Mouse (Mus musculus): Measurements from ENCODE around the gene Sept1.

The Sept1 gene

GRCm38 (mm10) chr7:127218670-127219069 lies 14.3 kb downstream of the Sept1 start:
- DNase-seq (ENCODE audit: low read depth): no peak

- DNase-seq (ENCODE audit: low read depth): no peak
Measured at GRCm38 (mm10) chr7:127217901-127218642, 14.9 kb downstream of the Sept1 start.

- no peak for DNase-seq (ENCODE audit: low read depth)
Measured at GRCm38 (mm10) chr7:127217475-127217874, 15.5 kb downstream of the Sept1 start.

- DNase-seq (ENCODE audit: low read depth): no peak
Measured at GRCm38 (mm10) chr7:127216307-127216706, 16.6 kb downstream of the Sept1 start.

- peak; percentile 33 for DNase-seq (ENCODE audit: low read depth)
Measured at GRCm38 (mm10) chr7:127214981-127215871, 17.7 kb downstream of the Sept1 start.

GRCm38 (mm10) chr7:127214521-127214920 lies 18.4 kb downstream of the Sept1 start:
- DNase-seq (ENCODE audit: low read depth): no peak

- DNase-seq (ENCODE audit: low read depth): no peak
Measured at GRCm38 (mm10) chr7:127213930-127214329, 19.0 kb downstream of the Sept1 start.

- no peak for DNase-seq (ENCODE audit: low read depth)
Measured at GRCm38 (mm10) chr7:127213485-127213884, 19.4 kb downstream of the Sept1 start.

- DNase-seq (ENCODE audit: low read depth): no peak
Measured at GRCm38 (mm10) chr7:127212432-127213250, 20.3 kb downstream of the Sept1 start.

- no peak for DNase-seq (ENCODE audit: low read depth)
Measured at GRCm38 (mm10) chr7:127211014-127211745, 21.8 kb downstream of the Sept1 start.

- no peak for DNase-seq (ENCODE audit: low read depth)
Measured at GRCm38 (mm10) chr7:127210266-127210665, 22.7 kb downstream of the Sept1 start.

- no peak for DNase-seq (ENCODE audit: low read depth)
Measured at GRCm38 (mm10) chr7:127209851-127210250, 23.1 kb downstream of the Sept1 start.

- peak; percentile 99 for DNase-seq (ENCODE audit: low read depth)
Measured at GRCm38 (mm10) chr7:127208553-127209438, 24.1 kb downstream of the Sept1 start, which contains the start of gene Mylpf. Gene Mylpf (plus strand): TSS chr7:127208890.

GRCm38 (mm10) chr7:127208295-127208552 lies 24.7 kb downstream of the Sept1 start, which contains the start of gene Tbc1d10b:
Gene Tbc1d10b (minus strand): TSS chr7:127208468.
- no peak for DNase-seq (ENCODE audit: low read depth)

GRCm38 (mm10) chr7:127207374-127208294 lies 25.3 kb downstream of the Sept1 start:
- no peak for DNase-seq (ENCODE audit: low read depth)

GRCm38 (mm10) chr7:127206606-127207005 lies 26.3 kb downstream of the Sept1 start:
- DNase-seq (ENCODE audit: low read depth): no peak

GRCm38 (mm10) chr7:127196484-127196883 lies 36.4 kb downstream of the Sept1 start:
- no peak for DNase-seq (ENCODE audit: low read depth)

- DNase-seq (ENCODE audit: low read depth): peak; percentile 93
Measured at GRCm38 (mm10) chr7:127195544-127196295, 37.2 kb downstream of the Sept1 start, which contains the start of gene Cd2bp2. Gene Cd2bp2 (minus strand): TSS chr7:127196050.

- DNase-seq (ENCODE audit: low read depth): no peak
Measured at GRCm38 (mm10) chr7:127194633-127195029, 38.3 kb downstream of the Sept1 start.
